10 mouse cellular contexts compared by ENCODE assay signal in the genomic region with DNA sequence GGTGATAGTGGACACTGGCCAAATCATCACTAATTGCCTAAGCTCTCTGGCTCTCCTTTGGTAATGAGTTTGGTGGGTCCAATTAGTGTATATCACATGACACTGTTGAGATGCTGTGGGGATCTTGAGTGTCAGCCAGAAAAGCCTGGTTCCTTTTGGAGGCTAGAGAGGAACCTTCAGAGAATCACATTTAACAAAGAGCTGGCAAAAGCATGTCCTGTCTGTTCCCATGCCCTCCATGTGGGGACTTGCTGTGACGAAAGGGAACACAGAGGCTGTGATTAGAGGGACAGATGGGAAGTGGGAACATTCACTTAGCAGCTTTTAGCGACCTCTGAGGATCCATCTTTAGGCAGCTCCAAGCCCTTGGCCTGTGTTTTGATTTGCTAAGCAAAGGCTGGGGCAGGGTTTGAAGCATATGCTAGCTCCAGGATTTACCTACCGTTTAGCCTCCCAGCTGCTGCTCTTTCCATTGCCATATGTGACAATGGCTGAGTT.
DNase-seq lines count a peak whose midpoint lies in the region; ATAC-seq and TF ChIP-seq lines count a peak whose summit lies in the region.
"Had no signal": no experiment of that assay in that cellular context is flagged by ENCODE, and none has a peak within 500 bp of the region (broad histone marks: within the 10 kb centered on the region; RNA-seq: fewer than 3 reads in every experiment).

No protein-coding gene starts in this region.

- H3K4me1 ChIP-seq in liver, adult 2 months (ENCODE audit: control insufficient read depth, insufficient read depth, low read length): no peaks in the 10 kb centered on the region
- H3K4me1 ChIP-seq in hindbrain, embryonic 15.5 days (replicated peaks): no peaks in the 10 kb centered on the region
- H3K4me1 ChIP-seq in olfactory bulb, adult 2 months (ENCODE audit: control insufficient read depth, insufficient read depth, low read length): peaks cover 2% of the 10 kb centered on the region; the same call in 1 of the 2 replicates
- H3K4me1 ChIP-seq in limb, embryonic 10.5 days: no peaks in the 10 kb centered on the region
- no peaks in the 10 kb centered on the region for H3K4me1 ChIP-seq in intestine, embryonic 15.5 days (replicated peaks)

- no peaks in the 10 kb centered on the region for H3K36me3 ChIP-seq in liver, adult 2 months (ENCODE audit: control insufficient read depth, insufficient read depth, low read length)
- H3K36me3 ChIP-seq in hindbrain, embryonic 15.5 days: no peaks in the 10 kb centered on the region
- H3K36me3 ChIP-seq in limb, embryonic 10.5 days: no peaks in the 10 kb centered on the region
- H3K36me3 ChIP-seq in intestine, embryonic 15.5 days: no peaks in the 10 kb centered on the region

- H3K9me3 ChIP-seq in hindbrain, embryonic 15.5 days: no peaks in the 10 kb centered on the region
- no peaks in the 10 kb centered on the region for H3K9me3 ChIP-seq in limb, embryonic 10.5 days (replicated peaks)
- no peaks in the 10 kb centered on the region for H3K9me3 ChIP-seq in intestine, embryonic 15.5 days

- no peak overlapping the region for H3K4me2 ChIP-seq in hindbrain, embryonic 15.5 days
- no peak overlapping the region for H3K4me2 ChIP-seq in intestine, embryonic 15.5 days (replicated peaks)

- H3K27me3 ChIP-seq in liver, adult 2 months (ENCODE audit: control insufficient read depth, insufficient read depth, low read length): no peaks in the 10 kb centered on the region
- no peaks in the 10 kb centered on the region for H3K27me3 ChIP-seq in hindbrain, embryonic 15.5 days
- H3K27me3 ChIP-seq in limb, embryonic 10.5 days (ENCODE audit: low read depth, poor library complexity, severe bottlenecking): no peaks in the 10 kb centered on the region
- H3K27me3 ChIP-seq in intestine, embryonic 15.5 days (replicated peaks): no peaks in the 10 kb centered on the region

- no peak for TF ChIP-seq POLR2A in liver, adult 2 months (IDR thresholded peaks at IDR 0.05; ENCODE audit: extremely low read depth, insufficient read depth, low read length)
- no peak for TF ChIP-seq POLR2A in olfactory bulb, adult 2 months (IDR thresholded peaks at IDR 0.05; ENCODE audit: insufficient read depth, low read depth, low read length)

- H3K27ac ChIP-seq in liver, adult 2 months (replicated peaks; ENCODE audit: insufficient read depth, low read depth, low read length): no peak overlapping the region
- H3K27ac ChIP-seq in hindbrain, embryonic 15.5 days (replicated peaks): no peak overlapping the region
- 0 out of 2 replicates have a peak overlapping the region, but pooled peaks have one; percentile 4 for H3K27ac ChIP-seq in olfactory bulb, adult 2 months (ENCODE audit: insufficient read depth, low read depth, low read length)
- no peak overlapping the region for H3K27ac ChIP-seq in limb, embryonic 10.5 days
- no peak overlapping the region for H3K27ac ChIP-seq in intestine, embryonic 15.5 days

- no peak overlapping the region for H3K4me3 ChIP-seq in liver, adult 2 months (ENCODE audit: insufficient read depth, low read depth, low read length)
- no peak overlapping the region for H3K4me3 ChIP-seq in hindbrain, embryonic 15.5 days
- H3K4me3 ChIP-seq in olfactory bulb, adult 2 months (ENCODE audit: insufficient read depth, low read depth, low read length): no peak overlapping the region
- H3K4me3 ChIP-seq in limb, embryonic 10.5 days: no peak overlapping the region
- H3K4me3 ChIP-seq in intestine, embryonic 15.5 days (replicated peaks): no peak overlapping the region

- no peak overlapping the region for H3K9ac ChIP-seq in liver, adult 2 months (ENCODE audit: low read depth, low read length)
- no peak overlapping the region for H3K9ac ChIP-seq in hindbrain, embryonic 15.5 days
- no peak overlapping the region for H3K9ac ChIP-seq in intestine, embryonic 15.5 days

- peak; percentile 92 for ATAC-seq in hindbrain, embryonic 15.5 days (ENCODE audit: low FRiP score, low read depth)
- ATAC-seq in intestine, embryonic 15.5 days: no peak
- ATAC-seq: intestine, embryonic 16.5 days had no signal

- WGBS in liver, adult 2 months: 65% methylated on average over 3 of the region's 3 CpGs
- WGBS in hindbrain, embryonic 15.5 days: 63% methylated on average over 3 of the region's 3 CpGs
- WGBS in olfactory bulb, adult 2 months: 41% methylated on average over 3 of the region's 3 CpGs
- 77% methylated on average over 3 of the region's 3 CpGs for WGBS in limb, embryonic 10.5 days
- WGBS in intestine, embryonic 15.5 days: 53% methylated on average over 3 of the region's 3 CpGs

- TF ChIP-seq CTCF in liver, adult 2 months (IDR thresholded peaks at IDR 0.05; ENCODE audit: low read depth, low read length): no peak
- no peak for TF ChIP-seq CTCF in olfactory bulb, adult 2 months (IDR thresholded peaks at IDR 0.05; ENCODE audit: insufficient read depth, low read depth, low read length)

- no peaks in the 10 kb centered on the region for H3K79me2 ChIP-seq in liver, adult 2 months (ENCODE audit: control insufficient read depth, insufficient read depth, low read length)

- DNase-seq in liver, adult 2 months (ENCODE audit: extremely low read depth, low read depth, low spot score): peak; percentile 50
- no peak for DNase-seq in liver
- DNase-seq in cerebellum, adult 18-20 months: peak; percentile 79 to 84
- no peak for DNase-seq in thymus, postnatal 4 days
- DNase-seq in limb, embryonic 10.5 days (ENCODE audit: low spot score): no peak
- DNase-seq: lung, postnatal 36 days had no signal

Comparison
In these comparisons a context has a peak if more than half of its experiments do, and no peak if none do; other contexts are left out.
1. DNase-seq: peak in liver, adult 2 months (single experiment) and cerebellum, adult 18-20 months (2 of 2); none in liver (single experiment), thymus, postnatal 4 days (single experiment) and limb, embryonic 10.5 days (single experiment).